Mouse (Mus musculus) c-Kit-positive CD71-negative TER-119-negative erythroid progenitor cells, embryonic 14.5 days (primary cell): ENCODE measurements around the gene Cnnm4.
A peak's percentile ranks its signal among the peaks of the same experiment; 100 is the strongest.

Experiments used
- DNase-seq: peaks from one replicate; pipeline ENCODE4 v3.0.0-alpha.2; 2013; ENCODE audit warnings: low read depth

The Cnnm4 gene

GRCm38 (mm10) chr1:36471181-36472105 is at the start of gene Cnnm4:
Cnnm4 (plus strand) TSS chr1:36471620.
- DNase-seq, result peak; percentile 69

- DNase-seq, result no peak
These were observed 41.9 kb upstream of the Cnnm4 start for GRCm38 (mm10) chr1:36429511-36429910.

GRCm38 (mm10) chr1:36432999-36433398 is 38.4 kb upstream of the Cnnm4 start:
- no peak for DNase-seq

- DNase-seq, result no peak
These were observed 37.8 kb upstream of the Cnnm4 start for GRCm38 (mm10) chr1:36433616-36434015.

GRCm38 (mm10) chr1:36435071-36435470 is 36.3 kb upstream of the Cnnm4 start:
- DNase-seq, result no peak

GRCm38 (mm10) chr1:36436515-36436914 is 34.9 kb upstream of the Cnnm4 start:
- DNase-seq, result no peak

- no peak for DNase-seq
These were observed 34.2 kb upstream of the Cnnm4 start for GRCm38 (mm10) chr1:36437223-36437622.

GRCm38 (mm10) chr1:36441101-36441500 is 30.3 kb upstream of the Cnnm4 start:
- DNase-seq, result no peak

- peak; percentile 92 for DNase-seq
These were observed 26.7 kb upstream of the Cnnm4 start, which contains the start of gene Lman2l for GRCm38 (mm10) chr1:36444471-36445464. Lman2l (minus strand) TSS chr1:36445271.

GRCm38 (mm10) chr1:36445508-36445907 is 25.9 kb upstream of the Cnnm4 start:
- no peak for DNase-seq

GRCm38 (mm10) chr1:36446106-36446824 is 25.2 kb upstream of the Cnnm4 start:
- no peak for DNase-seq

GRCm38 (mm10) chr1:36446841-36447240 is 24.6 kb upstream of the Cnnm4 start:
- DNase-seq, result no peak

GRCm38 (mm10) chr1:36454055-36454815 is 17.2 kb upstream of the Cnnm4 start:
- DNase-seq, result no peak

GRCm38 (mm10) chr1:36457388-36458014 is 13.9 kb upstream of the Cnnm4 start:
- no peak for DNase-seq

GRCm38 (mm10) chr1:36458169-36458568 is 13.3 kb upstream of the Cnnm4 start:
- no peak for DNase-seq

- DNase-seq, result no peak
These were observed 9.6 kb upstream of the Cnnm4 start for GRCm38 (mm10) chr1:36461829-36462228.

GRCm38 (mm10) chr1:36465641-36466160 is 5.7 kb upstream of the Cnnm4 start:
- no peak for DNase-seq

- no peak for DNase-seq
These were observed 4.0 kb upstream of the Cnnm4 start for GRCm38 (mm10) chr1:36467446-36467845.

- DNase-seq, result no peak
These were observed 1.5 kb upstream of the Cnnm4 start for GRCm38 (mm10) chr1:36469811-36470444.

GRCm38 (mm10) chr1:36472106-36472440 is 653 bp downstream of the Cnnm4 start:
- DNase-seq, result no peak
